Mouse (Mus musculus) forebrain, embryonic 11.5 days (tissue): Measurements from ENCODE around the gene A630095N17Rik. TPM values are rescaled to one million over a fixed set of nuclear protein-coding genes. Genes with fewer than 3 reads are reported as not detected.
A peak's percentile ranks its signal among the peaks of the same experiment; 100 is the strongest.
"Not testable (repeated sequence)": the region's sequence is repeated elsewhere in the genome, so short reads cannot be mapped to it uniquely, and the experiment has no call there.

ENCODE experiments used
- ATAC-seq: fragments of 200-750 bp; cut with Nextera tagmentation; replicated peaks from 2 replicates; pipeline ENCODE4 v1.8.0; 2017; ENCODE audit warnings: moderate TSS enrichment; ENCODE audit not compliant: low FRiP score
- DNase-seq: peaks from one replicate; pipeline ENCODE4 v3.0.0-alpha.2; 2017; ENCODE audit warnings: low spot score
- H3K27ac ChIP-seq: fragments of 300-500 bp; sonication (generic); 2 replicates; pipeline ENCODE4 v1.5.1; 2014; ENCODE audit warnings: low read depth, low read length
- H3K27me3 ChIP-seq: fragments of 300-500 bp; sonication (generic); 2 replicates; pipeline ENCODE4 v1.6.1; 2014; ENCODE audit warnings: mild to moderate bottlenecking, low read length, mixed read lengths; ENCODE audit not compliant: control insufficient read depth, insufficient read depth
- H3K36me3 ChIP-seq: fragments of 300-500 bp; sonication (generic); 2 replicates; pipeline ENCODE4 v1.6.1; 2014; ENCODE audit warnings: mild to moderate bottlenecking, low read length, moderate library complexity, mixed read lengths; ENCODE audit not compliant: control insufficient read depth, insufficient read depth
- H3K4me1 ChIP-seq: fragments of 300-500 bp; sonication (generic); replicated peaks from 2 replicates; pipeline ENCODE4 v1.6.1; 2014; ENCODE audit warnings: low read length, mixed read lengths; ENCODE audit not compliant: control insufficient read depth, insufficient read depth
- H3K4me2 ChIP-seq: fragments of 300-500 bp; sonication (generic); 2 replicates; pipeline ENCODE4 v1.6.1; 2014; ENCODE audit warnings: low read depth, mild to moderate bottlenecking, low read length, moderate library complexity, mixed read lengths; ENCODE audit not compliant: severe bottlenecking
- H3K4me3 ChIP-seq: fragments of 300-500 bp; sonication (generic); 2 replicates; pipeline ENCODE4 v1.5.1; 2014; ENCODE audit warnings: low read depth, low read length
- H3K9ac ChIP-seq: fragments of 300-500 bp; sonication (generic); 2 replicates; pipeline ENCODE4 v1.6.1; 2014; ENCODE audit warnings: low read length
- H3K9me3 ChIP-seq: fragments of 300-500 bp; sonication (generic); 2 replicates; pipeline ENCODE4 v1.6.1; 2016; ENCODE audit warnings: low read length, mixed read lengths; ENCODE audit not compliant: control insufficient read depth
- WGBS: fragments of 180-500 bp; shearing (Covaris S2); extraction: QIAGEN DNeasy Blood & Tissue Kit; methylation state at CpG from one replicate; pipeline ENCODE4 v1.1.7; 2014; 5-methylcytosine and 5-hydroxymethylcytosine counted together
- polyA plus RNA-seq: library from polyadenylated mRNA; unstranded; fragments of >200 nt; fragmentation: Nextera tagmentation; extraction: Ambion mirVana; gene quantifications from 2 replicates; pipeline ENCODE4 v1.2.1, GENCODE M21; 2014

A630095N17Rik gene
- polyA plus RNA-seq, 1 experiment from 2014 or later, result not detected

DNA sequence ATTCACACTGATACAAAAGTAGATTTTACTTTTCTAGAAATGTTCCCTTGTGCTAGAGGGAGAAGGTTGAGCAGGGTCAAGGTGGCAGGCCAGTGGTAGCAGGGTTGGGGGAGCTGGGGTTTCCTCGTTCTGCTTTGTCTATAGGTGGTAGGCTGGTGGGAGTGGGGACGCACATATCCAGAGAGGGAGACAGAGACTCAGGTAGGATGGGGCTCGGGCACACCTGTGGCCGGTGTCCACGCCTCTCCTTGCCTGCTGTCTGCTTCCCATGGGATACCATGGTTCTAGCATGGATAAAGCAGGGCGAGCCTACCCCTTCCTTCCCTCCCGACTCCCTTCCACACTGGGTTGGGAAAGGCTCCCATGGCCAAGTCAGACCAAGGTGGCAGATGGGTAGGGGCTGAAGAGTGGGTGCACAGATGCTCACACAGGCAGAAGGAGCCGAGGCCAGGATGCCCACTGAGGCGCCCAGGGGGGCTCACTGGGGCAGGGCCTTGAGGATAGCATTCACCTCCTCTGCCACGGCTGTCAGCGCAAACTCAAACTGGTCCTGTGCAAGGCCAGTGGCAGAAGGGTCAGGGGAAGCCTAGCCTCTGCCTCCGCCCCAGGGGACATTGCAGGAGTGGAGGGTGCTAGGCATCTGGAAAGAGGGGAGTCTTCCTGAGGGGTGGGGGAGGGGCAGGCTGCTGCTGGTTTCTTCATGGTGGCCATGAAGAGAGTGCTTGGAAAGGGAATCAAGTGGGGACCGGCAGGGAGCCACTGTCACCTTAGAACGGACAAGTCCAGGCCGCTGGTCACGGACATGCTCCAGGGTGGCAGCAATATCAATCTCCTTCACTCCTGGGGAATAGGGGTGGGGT lies 15.4 kb upstream of the A630095N17Rik start:
- H3K27me3 ChIP-seq, result peaks cover 2% of the 10 kb centered on the region; the same call in 1 of the 2 replicates
- no peaks in the 10 kb centered on the region for H3K9me3 ChIP-seq
- ATAC-seq, result no peak
- H3K4me3 ChIP-seq, result no peak overlapping the region
- H3K36me3 ChIP-seq, result no peaks in the 10 kb centered on the region
- DNase-seq, result no peak
- no peaks in the 10 kb centered on the region for H3K4me1 ChIP-seq
- H3K4me2 ChIP-seq, result no peak overlapping the region
- no peak overlapping the region for H3K9ac ChIP-seq
- H3K27ac ChIP-seq, result no peak overlapping the region
- 74% methylated on average over 16 of the region's 16 CpGs for WGBS

DNA sequence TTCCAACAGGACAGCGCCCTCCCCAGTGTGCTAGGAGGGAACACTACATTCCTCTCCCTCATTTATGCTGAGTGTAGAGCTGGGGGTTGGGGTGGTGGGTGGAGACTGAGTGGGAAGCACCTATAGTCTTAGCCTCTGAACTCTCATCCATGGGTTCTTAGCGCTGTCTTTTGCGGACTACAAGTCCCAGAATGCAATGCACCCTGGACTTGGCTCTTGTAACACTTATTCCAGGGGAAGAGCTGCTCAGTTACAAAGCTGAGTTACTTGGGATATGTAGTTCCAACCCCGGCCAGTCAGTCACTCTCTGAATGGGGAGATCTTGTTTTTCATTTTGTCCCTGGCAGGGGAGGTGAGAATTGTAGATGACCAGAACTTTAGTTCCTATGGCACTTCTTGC lies 12.9 kb upstream of the A630095N17Rik start:
- no peak overlapping the region for H3K4me3 ChIP-seq
- no peak overlapping the region for H3K9ac ChIP-seq
- DNase-seq (no peak), ATAC-seq (peak; percentile 51; the same call in 1 of the 2 replicates)
- no peaks in the 10 kb centered on the region for H3K27me3 ChIP-seq
- no peak overlapping the region for H3K27ac ChIP-seq
- H3K9me3 ChIP-seq, result no peaks in the 10 kb centered on the region
- no peaks in the 10 kb centered on the region for H3K36me3 ChIP-seq
- no peak overlapping the region for H3K4me2 ChIP-seq
- H3K4me1 ChIP-seq, result no peaks in the 10 kb centered on the region
- 13% methylated on average over 4 of the region's 4 CpGs for WGBS

DNA sequence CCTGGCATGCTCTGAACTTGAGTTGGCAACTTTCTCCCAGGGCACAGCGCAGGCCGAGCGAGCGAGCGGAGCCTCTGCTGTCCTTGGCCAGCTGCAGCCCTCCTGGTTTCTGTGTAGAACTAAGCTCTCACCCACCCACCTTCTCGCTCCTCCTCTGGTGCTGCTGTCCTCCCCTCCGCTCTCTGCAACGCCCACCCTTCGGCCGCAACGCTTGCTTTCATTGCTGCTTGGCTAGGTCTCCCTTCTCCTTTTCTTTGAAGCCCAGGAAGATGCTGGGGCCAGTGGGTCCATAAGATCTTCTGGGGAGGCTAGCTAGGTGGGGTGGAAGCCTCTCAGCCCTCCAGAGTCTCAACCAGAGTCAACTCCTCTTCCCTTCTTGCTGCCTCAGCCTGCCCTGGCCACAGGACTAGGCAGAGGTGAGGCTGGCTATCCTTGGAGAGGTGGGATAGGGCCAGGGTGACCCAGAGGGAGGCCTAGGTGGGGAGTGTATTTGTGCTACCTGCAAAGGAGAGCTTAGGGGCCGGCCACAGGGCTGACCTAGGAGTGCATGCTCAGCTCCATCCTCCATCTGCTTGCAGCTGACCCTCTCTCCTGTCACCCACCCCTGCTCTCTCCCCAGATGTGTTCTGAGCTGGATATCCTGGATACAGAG lies 12.4 kb upstream of the A630095N17Rik start:
- DNase-seq (no peak), ATAC-seq (no peak)
- Histone ChIP-seq H3K9me3 (no peaks in the 10 kb centered on the region), H3K4me1 (no peaks in the 10 kb centered on the region), H3K27me3 (no peaks in the 10 kb centered on the region), H3K27ac (no peak overlapping the region), H3K9ac (no peak overlapping the region), H3K4me3 (no peak overlapping the region), H3K4me2 (no peak overlapping the region), H3K36me3 (no peaks in the 10 kb centered on the region)
- 86% methylated on average over 12 of the region's 12 CpGs for WGBS

DNA sequence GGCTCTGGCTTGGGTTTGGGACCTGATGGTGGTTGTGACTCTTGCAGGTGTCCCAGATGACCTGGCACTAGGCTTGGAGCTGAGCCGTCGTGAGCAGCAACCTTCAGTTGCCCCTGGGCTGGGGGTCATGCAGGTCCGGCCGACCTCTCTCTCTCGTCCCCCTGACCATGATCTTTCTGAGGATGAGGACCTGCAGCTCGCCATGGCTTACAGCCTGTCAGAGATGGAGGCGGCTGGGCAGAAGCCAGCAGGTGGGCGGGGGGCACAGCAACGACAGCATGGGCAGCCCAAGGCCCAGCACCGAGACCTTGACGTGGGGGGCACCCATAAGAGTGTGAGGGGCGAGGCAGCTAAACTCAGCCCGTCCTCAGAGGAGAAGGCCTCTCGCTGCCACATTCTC lies 11.5 kb upstream of the A630095N17Rik start:
- Histone ChIP-seq H3K9me3 (no peaks in the 10 kb centered on the region), H3K4me2 (no peak overlapping the region), H3K4me1 (no peaks in the 10 kb centered on the region), H3K4me3 (no peak overlapping the region), H3K27ac (no peak overlapping the region), H3K36me3 (no peaks in the 10 kb centered on the region), H3K9ac (no peak overlapping the region), H3K27me3 (no peaks in the 10 kb centered on the region)
- ATAC-seq, result no peak
- peak; percentile 43 for DNase-seq
- 87% methylated on average over 14 of the region's 14 CpGs for WGBS

DNA sequence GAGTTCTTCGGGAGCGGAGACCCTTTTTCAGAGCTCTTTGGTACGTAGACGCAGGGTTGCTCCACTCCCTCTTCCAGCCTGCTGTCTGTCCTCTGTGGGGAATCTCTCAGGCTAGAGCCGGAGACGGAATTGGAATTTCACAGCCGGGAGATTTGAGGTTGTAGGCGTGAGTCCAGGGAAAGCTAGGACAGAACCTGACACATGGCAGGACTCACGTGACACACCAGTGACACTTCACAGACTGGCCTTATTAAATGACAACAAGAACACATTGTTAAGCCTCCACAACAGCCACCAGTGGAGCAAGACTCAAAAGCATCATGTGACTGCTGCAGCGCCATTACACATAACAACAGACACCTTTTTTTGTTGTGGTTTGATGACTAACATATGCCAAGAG lies 7.7 kb upstream of the A630095N17Rik start:
- Histone ChIP-seq H3K9ac (no peak overlapping the region), H3K4me2 (no peak overlapping the region), H3K27me3 (no peaks in the 10 kb centered on the region), H3K4me3 (no peak overlapping the region), H3K4me1 (peaks cover 6% of the 10 kb centered on the region), H3K9me3 (no peaks in the 10 kb centered on the region), H3K36me3 (no peaks in the 10 kb centered on the region), H3K27ac (no peak overlapping the region)
- WGBS, result 89% methylated on average over 10 of the region's 10 CpGs
- ATAC-seq (no peak), DNase-seq (no peak)

DNA sequence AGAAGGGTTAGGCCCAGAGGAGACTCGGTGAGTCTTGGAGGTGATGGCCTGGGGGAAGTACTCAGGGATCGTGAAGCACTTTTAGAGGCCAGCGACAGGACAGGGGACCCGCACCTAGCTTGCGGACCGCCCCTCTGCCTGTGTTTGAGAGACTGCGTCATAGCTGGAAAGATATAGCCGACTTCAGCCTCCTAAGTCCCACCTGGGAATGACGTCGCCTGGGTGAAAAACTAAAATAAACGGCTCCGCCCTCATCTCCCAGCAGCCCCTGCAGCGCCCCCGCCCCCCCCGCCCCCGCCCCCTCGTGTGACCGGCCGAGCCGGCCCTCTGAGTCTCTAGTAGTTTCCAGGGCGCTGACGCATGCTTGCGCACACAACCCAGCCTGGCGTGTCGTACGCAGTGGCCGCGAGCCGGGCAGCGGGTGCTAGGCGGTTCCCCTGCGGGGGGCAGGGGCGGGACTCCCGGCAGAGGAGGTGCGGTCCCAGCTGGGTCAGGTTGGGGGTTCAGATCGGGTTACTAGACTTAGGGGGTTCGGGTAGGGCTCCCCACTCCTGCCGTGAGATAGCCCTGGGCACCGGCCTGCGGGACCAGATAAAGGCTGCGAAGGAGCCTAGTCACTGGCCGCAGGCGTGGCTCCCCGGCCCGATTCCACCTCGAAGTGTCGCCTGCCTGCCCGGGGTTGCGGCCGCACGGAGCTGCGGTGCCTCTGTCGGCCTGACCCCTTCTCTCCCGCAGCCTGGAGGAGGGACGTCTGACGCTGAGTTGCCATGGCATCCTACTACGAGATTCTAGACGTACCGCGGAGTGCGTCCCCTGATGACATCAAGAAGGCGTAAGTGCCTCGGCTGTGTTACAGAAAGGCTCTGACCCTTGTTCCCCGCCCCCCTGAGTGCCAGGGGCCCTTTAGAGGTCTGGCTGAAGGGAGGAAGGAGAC lies 4.5 kb upstream of the A630095N17Rik start, which contains the start of gene Dnajb2:
Dnajb2 (plus strand) TSS at position 290 of the 934 bp plus-strand sequence.
- Histone ChIP-seq H3K9ac (peak within 1 kb of the TSS; percentile 82), H3K27ac (peak within 1 kb of the TSS; percentile 62), H3K27me3 (no peaks in the 10 kb centered on the region), H3K4me2 (peak within 1 kb of the TSS; percentile 99), H3K4me3 (peak within 1 kb of the TSS; percentile 56), H3K36me3 (no peaks in the 10 kb centered on the region), H3K4me1 (peaks cover 6% of the 10 kb centered on the region), H3K9me3 (no peaks in the 10 kb centered on the region)
- WGBS, result 2% methylated on average over 63 of the region's 64 CpGs
- peak; percentile 87 for ATAC-seq
- DNase-seq, result peak; percentile 89

DNA sequence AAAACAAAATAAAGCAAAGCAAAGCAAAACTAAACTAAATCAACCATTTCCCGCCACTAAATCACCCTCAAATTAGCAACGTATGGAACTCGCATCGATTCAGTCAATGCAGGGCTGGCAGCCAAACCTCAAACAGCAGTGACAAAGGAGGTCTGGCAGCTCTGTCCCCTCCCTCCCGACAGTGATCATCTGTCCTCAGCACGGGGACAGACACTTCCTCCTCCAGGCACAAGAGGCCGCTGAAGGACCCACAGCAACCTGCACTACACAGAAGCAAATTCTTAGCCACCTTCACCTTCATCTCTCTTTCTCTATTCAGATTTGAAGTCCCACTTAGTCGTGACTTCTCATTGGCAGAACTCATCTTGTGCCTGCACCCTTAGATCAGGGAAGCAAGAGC lies 2.7 kb upstream of the A630095N17Rik start:
- H3K4me1 ChIP-seq, result peaks cover 6% of the 10 kb centered on the region
- no peak overlapping the region for H3K4me2 ChIP-seq
- no peak overlapping the region for H3K27ac ChIP-seq
- H3K4me3 ChIP-seq, result no peak overlapping the region
- H3K36me3 ChIP-seq, result no peaks in the 10 kb centered on the region
- no peak overlapping the region for H3K9ac ChIP-seq
- H3K27me3 ChIP-seq, result no peaks in the 10 kb centered on the region
- 2% methylated on average over 8 of the region's 8 CpGs for WGBS
- peak; percentile 77 for DNase-seq
- 0 out of 2 replicates have a peak, but pooled peaks have one; percentile 51 for ATAC-seq
- H3K9me3 ChIP-seq, result no peaks in the 10 kb centered on the region

DNA sequence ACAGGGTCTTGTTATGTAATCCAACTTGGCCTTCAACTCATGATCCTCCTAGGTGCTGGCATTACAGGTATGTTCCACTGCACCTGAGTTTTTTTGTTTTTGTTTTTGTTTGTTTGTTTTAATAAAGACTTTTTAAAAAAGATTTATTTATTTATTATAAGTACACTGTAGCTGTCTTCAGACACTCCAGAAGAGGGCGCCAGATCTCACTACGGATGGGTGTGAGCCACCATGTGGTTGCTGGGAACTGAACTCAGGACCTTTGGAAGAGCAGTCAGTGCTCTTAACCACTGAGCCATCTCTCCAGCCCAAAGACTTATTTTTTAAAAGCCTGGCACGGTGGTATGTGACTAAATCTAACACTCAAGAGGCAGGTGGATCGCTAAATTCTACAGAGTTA lies 587 bp upstream of the A630095N17Rik start:
- not testable (repeated sequence) for DNase-seq, H3K27me3 ChIP-seq, H3K27ac ChIP-seq, H3K9ac ChIP-seq, H3K4me2 ChIP-seq, H3K4me1 ChIP-seq, H3K9me3 ChIP-seq, H3K36me3 ChIP-seq, H3K4me3 ChIP-seq, ATAC-seq
- 68% methylated on average over 4 of the region's 4 CpGs for WGBS
